Mouse (Mus musculus) CH12.LX (cell line): ENCODE measurements around the gene Nxnl2. TPM values are rescaled to one million over a fixed set of nuclear protein-coding genes. Genes with fewer than 3 reads are reported as not detected.

Source experiments
- DNase-seq: peaks from one replicate; pipeline ENCODE4 v3.0.0-alpha.2; 2013; ENCODE audit errors: extremely low read depth
- H3K27ac ChIP-seq: 2 replicates; pipeline ENCODE4 v1.5.1; 2012; ENCODE audit warnings: low read depth, mild to moderate bottlenecking, control low read depth, moderate library complexity; ENCODE audit not compliant: insufficient read depth
- H3K27me3 ChIP-seq: replicated peaks from 2 replicates; pipeline ENCODE3; 2012; ENCODE audit warnings: inconsistent platforms
- H3K36me3 ChIP-seq, 2 experiments: replicated peaks in 1 of 2; 2 replicates each; pipeline versions ENCODE3 to v1.6.1; 2012; ENCODE audit warnings: inconsistent platforms in 1 of 2, low read length in 1 of 2, mild to moderate bottlenecking in 1 of 2, mixed read lengths in 1 of 2, moderate library complexity in 1 of 2; ENCODE audit not compliant: control insufficient read depth in 1 of 2, insufficient read depth in 1 of 2
- H3K4me1 ChIP-seq, 2 experiments: 2 replicates each; pipeline ENCODE4 v1.6.1; 2012; ENCODE audit warnings: inconsistent platforms in 1 of 2, moderate library complexity in 1 of 2; ENCODE audit not compliant: insufficient read depth in 2 of 2, control insufficient read depth in 1 of 2
- H3K4me2 ChIP-seq: 2 replicates; pipeline ENCODE4 v1.6.1; 2012; ENCODE audit warnings: low read depth, mild to moderate bottlenecking, control low read depth; ENCODE audit not compliant: poor library complexity, insufficient read depth, severe bottlenecking
- H3K4me3 ChIP-seq, 3 experiments: fragments of 150-350 bp in 1 of 3; sonication (generic) in 1 of 3; replicated peaks in 1 of 3; 2 replicates each; pipeline versions ENCODE3 to v1.5.1; 2011 to 2012; ENCODE audit warnings: low read depth in 2 of 3, low read length in 2 of 3, mild to moderate bottlenecking in 2 of 3, moderate library complexity in 2 of 3, control low read depth in 1 of 3, improper control_type of control experiment in 1 of 3, inconsistent platforms in 1 of 3, mixed read lengths in 1 of 3; ENCODE audit not compliant: poor library complexity in 1 of 3
- H3K79me2 ChIP-seq: replicated peaks from 2 replicates; pipeline ENCODE4 v1.6.1; 2012; ENCODE audit warnings: mild to moderate bottlenecking, moderate library complexity; ENCODE audit not compliant: control insufficient read depth, poor library complexity, insufficient read depth, severe bottlenecking; ENCODE audit errors: extremely low read depth
- H3K9ac ChIP-seq: 2 replicates; pipeline ENCODE4 v1.6.1; 2012; ENCODE audit warnings: low read depth, mild to moderate bottlenecking, control low read depth, moderate library complexity; ENCODE audit not compliant: insufficient read depth
- H3K9me3 ChIP-seq: replicated peaks from 2 replicates; pipeline ENCODE3; 2012; ENCODE audit warnings: low read length, inconsistent platforms, mixed read lengths
- BHLHE40 ChIP-seq: IDR thresholded peaks from 2 replicates; pipeline ENCODE4 v1.6.1; 2011; ENCODE audit warnings: mild to moderate bottlenecking, low read depth, low read length, improper control_type of control experiment
- CHD1 ChIP-seq: IDR thresholded peaks from 2 replicates; pipeline ENCODE4 v1.6.1; 2012; ENCODE audit warnings: low read depth, low read length, improper control_type of control experiment, inconsistent platforms
- CHD2 ChIP-seq: IDR thresholded peaks from 2 replicates; pipeline ENCODE4 v1.6.1; 2011; ENCODE audit warnings: low read length, improper control_type of control experiment
- CTCF ChIP-seq, 2 experiments: IDR thresholded peaks in 1 of 2; conservative IDR thresholded peaks in 1 of 2; 2 replicates each; pipeline ENCODE4 v1.5.1; 2011 to 2012; ENCODE audit warnings: low read depth in 2 of 2, low read length in 2 of 2, improper control_type of control experiment in 1 of 2, inconsistent platforms in 1 of 2, mild to moderate bottlenecking in 1 of 2, moderate library complexity in 1 of 2
- E2F4 ChIP-seq: IDR thresholded peaks from 2 replicates; pipeline ENCODE4 v1.6.1; 2011; ENCODE audit warnings: low read depth, low read length, improper control_type of control experiment; ENCODE audit not compliant: insufficient replicate concordance
- ELF1 ChIP-seq: IDR thresholded peaks from 2 replicates; pipeline ENCODE4 v1.6.1; 2014; ENCODE audit warnings: low read depth, mild to moderate bottlenecking, inconsistent platforms, low read length, improper control_type of control experiment
- EP300 ChIP-seq: IDR thresholded peaks from 2 replicates; pipeline ENCODE4 v1.6.1; 2011; ENCODE audit warnings: low read length, improper control_type of control experiment
- ETS1 ChIP-seq: conservative IDR thresholded peaks from 2 replicates; pipeline ENCODE4 v1.6.1; 2012; ENCODE audit warnings: low read depth, mild to moderate bottlenecking, inconsistent platforms, low read length, improper control_type of control experiment, moderate library complexity
- GABPA ChIP-seq: IDR thresholded peaks from 2 replicates; pipeline ENCODE4 v1.6.1; 2012; ENCODE audit warnings: low read depth, low read length, improper control_type of control experiment, inconsistent platforms; ENCODE audit not compliant: insufficient replicate concordance
- HCFC1 ChIP-seq: IDR thresholded peaks from 2 replicates; pipeline ENCODE4 v1.6.1; 2012; ENCODE audit warnings: low read depth, mild to moderate bottlenecking, inconsistent platforms, low read length, improper control_type of control experiment
- IRF4 ChIP-seq: IDR thresholded peaks from 2 replicates; pipeline ENCODE4 v1.6.1; 2014; ENCODE audit warnings: low read depth, mild to moderate bottlenecking, inconsistent platforms, low read length, improper control_type of control experiment
- JUN ChIP-seq: IDR thresholded peaks from 2 replicates; pipeline ENCODE4 v1.6.1; 2011; ENCODE audit warnings: low read depth, mild to moderate bottlenecking, low read length, improper control_type of control experiment, moderate library complexity; ENCODE audit not compliant: insufficient read depth
- JUND ChIP-seq: conservative IDR thresholded peaks from 2 replicates; pipeline ENCODE4 v1.6.1; 2011; ENCODE audit warnings: low read depth, low read length, improper control_type of control experiment
- KAT2A ChIP-seq: IDR thresholded peaks from 2 replicates; pipeline ENCODE4 v1.6.1; 2012; ENCODE audit warnings: low read length, improper control_type of control experiment, inconsistent platforms; ENCODE audit not compliant: insufficient replicate concordance
- MAFK ChIP-seq: IDR thresholded peaks from 2 replicates; pipeline ENCODE4 v1.6.1; 2011; ENCODE audit warnings: low read length, improper control_type of control experiment; ENCODE audit not compliant: insufficient replicate concordance
- MAX ChIP-seq: IDR thresholded peaks from 2 replicates; pipeline ENCODE4 v1.6.1; 2011; ENCODE audit warnings: low read length, improper control_type of control experiment
- MAZ ChIP-seq: IDR thresholded peaks from 2 replicates; pipeline ENCODE4 v1.6.1; 2012; ENCODE audit warnings: low read depth, mild to moderate bottlenecking, inconsistent platforms, low read length, improper control_type of control experiment, moderate library complexity
- MXI1 ChIP-seq: IDR thresholded peaks from 2 replicates; pipeline ENCODE4 v1.6.1; 2011; ENCODE audit warnings: mild to moderate bottlenecking, low read depth, low read length, improper control_type of control experiment
- MYC ChIP-seq: IDR thresholded peaks from 2 replicates; pipeline ENCODE4 v1.6.1; 2011; ENCODE audit warnings: low read depth, mild to moderate bottlenecking, improper control_type of control experiment, low read length
- NELFE ChIP-seq: IDR thresholded peaks from 2 replicates; pipeline ENCODE4 v1.6.1; 2011; ENCODE audit warnings: low read depth, low read length, improper control_type of control experiment
- NRF1 ChIP-seq: IDR thresholded peaks from 2 replicates; pipeline ENCODE4 v1.6.1; 2014; ENCODE audit warnings: low read depth, mild to moderate bottlenecking, inconsistent platforms, low read length, improper control_type of control experiment, moderate library complexity
- PAX5 ChIP-seq: IDR thresholded peaks from 2 replicates; pipeline ENCODE4 v1.6.1; 2012; ENCODE audit warnings: low read length, inconsistent platforms, mixed read lengths
- POLR2A ChIP-seq: IDR thresholded peaks from 2 replicates; pipeline ENCODE4 v1.6.1; 2011; ENCODE audit warnings: low read depth, mild to moderate bottlenecking, improper control_type of control experiment, low read length
- POLR2AphosphoS2 ChIP-seq: IDR thresholded peaks from 2 replicates; pipeline ENCODE4 v1.6.1; 2011; ENCODE audit warnings: low read depth, low read length, improper control_type of control experiment
- RAD21 ChIP-seq: IDR thresholded peaks from 2 replicates; pipeline ENCODE4 v1.6.1; 2011; ENCODE audit warnings: low read depth, mild to moderate bottlenecking, low read length, improper control_type of control experiment, moderate library complexity
- RCOR1 ChIP-seq: conservative IDR thresholded peaks from 2 replicates; pipeline ENCODE4 v1.6.1; 2012; ENCODE audit warnings: low read depth, mild to moderate bottlenecking, inconsistent platforms, low read length, improper control_type of control experiment
- SIN3A ChIP-seq: IDR thresholded peaks from 2 replicates; pipeline ENCODE4 v1.6.1; 2012; ENCODE audit warnings: low read length, improper control_type of control experiment, inconsistent platforms
- SMC3 ChIP-seq: IDR thresholded peaks from 2 replicates; pipeline ENCODE4 v1.6.1; 2011; ENCODE audit warnings: low read depth, low read length, improper control_type of control experiment
- TBP ChIP-seq: conservative IDR thresholded peaks from 2 replicates; pipeline ENCODE4 v1.6.1; 2011; ENCODE audit warnings: low read depth, low read length, improper control_type of control experiment
- TCF12 ChIP-seq: IDR thresholded peaks from 2 replicates; pipeline ENCODE4 v1.6.1; 2014; ENCODE audit warnings: low read depth, mild to moderate bottlenecking, inconsistent platforms, low read length, improper control_type of control experiment
- UBTF ChIP-seq: IDR thresholded peaks from 2 replicates; pipeline ENCODE4 v1.6.1; 2012; ENCODE audit warnings: low read depth, mild to moderate bottlenecking, inconsistent platforms, low read length, improper control_type of control experiment, moderate library complexity
- USF1 ChIP-seq: IDR thresholded peaks from 2 replicates; pipeline ENCODE4 v1.6.1; 2014; ENCODE audit warnings: low read depth, mild to moderate bottlenecking, inconsistent platforms, low read length, improper control_type of control experiment
- USF2 ChIP-seq: conservative IDR thresholded peaks from 2 replicates; pipeline ENCODE4 v1.6.1; 2011; ENCODE audit warnings: low read depth, low read length, improper control_type of control experiment
- ZC3H11A ChIP-seq: IDR thresholded peaks from 2 replicates; pipeline ENCODE4 v1.6.1; 2012; ENCODE audit warnings: low read depth, mild to moderate bottlenecking, inconsistent platforms, low read length, improper control_type of control experiment
- ZKSCAN1 ChIP-seq: IDR thresholded peaks from 2 replicates; pipeline ENCODE4 v1.6.1; 2012; ENCODE audit warnings: low read depth, inconsistent platforms, low read length, improper control_type of control experiment, borderline replicate concordance
- ZMIZ1 ChIP-seq: IDR thresholded peaks from 2 replicates; pipeline ENCODE4 v1.6.1; 2012; ENCODE audit warnings: low read depth, mild to moderate bottlenecking, inconsistent platforms, low read length, improper control_type of control experiment
- ZNF384 ChIP-seq: IDR thresholded peaks from 2 replicates; pipeline ENCODE4 v1.6.1; 2012; ENCODE audit warnings: low read depth, low read length, improper control_type of control experiment, inconsistent platforms
- dilution Hi-C: fragments of 300-500 bp; cut with MboI; formaldehyde crosslinking; loops from 2 replicates; pipeline ENCODE4 v1.14.3; 2020; ENCODE audit warnings: low sequenced_read_pairs; ENCODE audit not compliant: extremely low pct_unique_long_range_greater_than_20kb, extremely low pct_ligation_motif_present
- in situ Hi-C: fragments of 300-500 bp; cut with MboI; formaldehyde crosslinking; loops from 3 replicates; pipeline ENCODE4 v1.14.3; 2019; ENCODE audit warnings: low sequenced_read_pairs, low pct_ligation_motif_present, low pct_unique_long_range_greater_than_20kb, mixed read lengths
- polyA plus RNA-seq: library from polyadenylated mRNA; unstranded; fragments of >175 nt; gene quantifications from 2 replicates; pipeline ENCODE4 v1.2.1, GENCODE M21; 2012; ENCODE audit warnings: low read depth; ENCODE audit not compliant: insufficient read length
- total RNA-seq, 2 experiments: library from RNA; depleted of rRNA; stranded (reverse); fragments of 300-350 nt in 1 of 2; fragments of >200 nt in 1 of 2; gene quantifications; 2 replicates each; pipeline ENCODE4 v1.2.3; 2012 to 2014

Nxnl2 gene
- 0.21 and 0.25 TPM in 2 replicates for total RNA-seq (2012; rRNA removed)
- 0.30 TPM in 1 of 2 replicates, not detected in the other for total RNA-seq (2014; rRNA removed)
- polyA plus RNA-seq, result 0.25 TPM in 1 of 2 replicates, not detected in the other

- dilution Hi-C loops, result no loop called here
- no peak within 1 kb of the TSS for H3K27ac ChIP-seq
- H3K4me3 ChIP-seq, result peak within 1 kb of the TSS in 2 of 3 experiments; percentile 45 to 52
- peak within 1 kb of the TSS; percentile 89 for H3K4me2 ChIP-seq
- in situ Hi-C loops, result loop anchor here (10.0 kb wide), 1 partner anchor 146 kb away; no protein-coding TSS in a partner anchor
- H3K9me3 ChIP-seq, result peaks cover 5% of the 10 kb centered on the region
- no peaks in the 10 kb centered on the region for H3K79me2 ChIP-seq
- no peaks in the 10 kb centered on the region for H3K36me3 ChIP-seq
- no peak within 1 kb of the TSS for H3K9ac ChIP-seq
- H3K4me1 ChIP-seq, result peaks cover 4 to 7% of the 10 kb centered on the region in 2 experiments; a peak in 2 of 4 replicates
- H3K27me3 ChIP-seq, result peaks cover 15% of the 10 kb centered on the region
- DNase-seq, result peak; percentile 41
- 0 out of 2 replicates have a peak, but pooled peaks have one; percentile 52 for TF ChIP-seq SIN3A
- peak; percentile 66 for TF ChIP-seq RAD21
- TF ChIP-seq ETS1, result no peak
- no peak for TF ChIP-seq RCOR1
- 0 out of 2 replicates have a peak, but pooled peaks have one; percentile 15 for TF ChIP-seq MXI1
- TF ChIP-seq NELFE, result no peak
- TF ChIP-seq POLR2A, result no peak
- TF ChIP-seq TBP, result no peak
- TF ChIP-seq EP300, result no peak
- 0 out of 2 replicates have a peak, but pooled peaks have one; percentile 19 for TF ChIP-seq MAX
- no peak for TF ChIP-seq HCFC1
- peak in 1 of 2 experiments; percentile 76; a peak in 2 of 4 replicates for TF ChIP-seq CTCF (conservative IDR thresholded peaks at IDR 0.05 in 1 of 2, IDR thresholded peaks at IDR 0.05 in 1 of 2; ENCODE audit: low read depth in 2 of 2, low read length in 2 of 2)
- TF ChIP-seq TCF12, result 0 out of 2 replicates have a peak, but pooled peaks have one; percentile 31
- no peak for TF ChIP-seq ZMIZ1
- TF ChIP-seq MAFK, result no peak
- TF ChIP-seq IRF4, result 0 out of 2 replicates have a peak, but pooled peaks have one; percentile 7
- no peak for TF ChIP-seq MYC
- no peak for TF ChIP-seq UBTF
- no peak for TF ChIP-seq USF1
- no peak for TF ChIP-seq JUND
- no peak for TF ChIP-seq JUN
- no peak for TF ChIP-seq MAZ
- no peak for TF ChIP-seq E2F4
- TF ChIP-seq ELF1, result no peak
- TF ChIP-seq GABPA, result no peak
- no peak for TF ChIP-seq KAT2A
- no peak for TF ChIP-seq CHD1
- no peak for TF ChIP-seq POLR2AphosphoS2
- peak; percentile 78 for TF ChIP-seq SMC3
- no peak for TF ChIP-seq BHLHE40
- no peak for TF ChIP-seq CHD2
- no peak for TF ChIP-seq ZKSCAN1
- no peak for TF ChIP-seq USF2
- TF ChIP-seq NRF1, result no peak
- no peak for TF ChIP-seq PAX5
- TF ChIP-seq ZC3H11A, result peak; percentile 23; the same call in 1 of the 2 replicates
- no peak for TF ChIP-seq ZNF384
Measured at GRCm38 (mm10) chr13:51170691-51171680, at the start of gene Nxnl2. Gene Nxnl2 (plus strand): TSS chr13:51171022.
